Mouse (Mus musculus): ENCODE data around the gene Ankrd1. TPM values are rescaled to one million over a fixed set of nuclear protein-coding genes. Genes with fewer than 3 reads are reported as not detected.

The Ankrd1 gene
- 0.14 and 0.19 TPM in 2 replicates for polyA plus RNA-seq (2015; fragmentation: Nextera tagmentation; extraction: Ambion mirVana)

DNA sequence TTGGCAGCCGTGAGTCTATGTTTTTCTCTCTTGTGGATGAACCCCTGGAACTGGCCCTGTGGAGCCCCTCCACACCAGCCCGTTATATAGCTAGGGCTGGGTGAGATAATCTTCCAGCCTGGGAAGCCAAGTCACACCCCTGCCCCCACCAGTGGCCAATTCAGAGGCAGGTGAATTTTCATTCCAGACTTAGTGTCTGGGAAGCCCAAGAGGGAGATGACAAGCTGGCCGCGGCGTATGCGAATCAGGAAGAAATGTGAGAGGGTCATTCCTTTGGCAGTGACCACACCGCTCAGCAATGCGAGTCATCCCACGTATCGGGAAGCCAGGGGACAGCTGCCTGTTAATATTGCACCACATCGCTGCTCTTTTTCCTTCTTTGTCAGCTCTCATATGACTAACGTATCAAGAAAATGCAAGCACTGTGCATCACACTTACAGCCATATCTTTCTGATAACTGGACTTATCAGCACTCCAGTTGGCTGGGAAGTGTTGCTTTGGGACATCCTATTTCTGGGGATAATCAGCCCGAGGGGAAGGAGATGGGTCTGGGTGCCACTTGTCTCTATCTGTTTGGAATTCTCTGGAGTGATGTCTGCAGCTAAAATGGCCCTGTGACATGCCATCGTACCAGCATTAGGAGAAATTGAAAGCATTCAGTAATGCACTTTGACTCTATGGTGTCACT is at the start of gene Ankrd1:
Gene Ankrd1 (minus strand): TSS at position 317 of the 689 bp plus-strand sequence.
- ATAC-seq (ENCODE audit: low read depth): no peak
- no peaks in the 10 kb centered on the region for H3K9me3 ChIP-seq (replicated peaks; ENCODE audit: control insufficient read depth, low read length)
- no peak within 1 kb of the TSS for H3K4me3 ChIP-seq (ENCODE audit: low read depth, low read length)
- no peak within 1 kb of the TSS for H3K4me2 ChIP-seq (ENCODE audit: low read depth, low read length)
- H3K9ac ChIP-seq (ENCODE audit: low read depth, low read length): no peak within 1 kb of the TSS
- H3K27me3 ChIP-seq (ENCODE audit: control insufficient read depth, insufficient read depth, low read depth, low read length): no peaks in the 10 kb centered on the region
- H3K36me3 ChIP-seq (ENCODE audit: control insufficient read depth, insufficient read depth): no peaks in the 10 kb centered on the region
- no peak within 1 kb of the TSS for H3K27ac ChIP-seq (ENCODE audit: low read length)
- no peaks in the 10 kb centered on the region for H3K4me1 ChIP-seq (ENCODE audit: control insufficient read depth, low read depth, low read length)
- WGBS (ENCODE audit: insufficient replicate concordance): 56% methylated on average over 14 of the region's 14 CpGs

DNA sequence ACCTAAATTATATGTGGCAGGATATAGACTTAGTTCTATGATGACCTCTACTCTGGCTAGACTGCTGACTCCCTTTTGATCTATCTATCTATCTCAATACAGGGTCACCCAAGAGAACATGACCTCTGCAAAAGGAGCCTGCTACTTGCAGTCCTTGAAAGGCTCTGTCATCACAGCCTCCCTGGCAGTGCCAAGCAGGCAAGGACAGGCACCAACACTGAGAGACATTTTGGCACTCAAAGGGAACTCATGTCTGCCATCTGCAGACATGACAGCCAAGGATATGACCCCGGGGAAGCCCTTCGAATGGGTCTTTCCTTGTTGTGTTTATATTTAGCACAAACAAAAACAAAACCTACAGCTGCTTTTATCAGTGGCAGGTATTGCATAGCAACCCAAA is 49.2 kb upstream of the Ankrd1 start:
- 61% methylated on average over 2 of the region's 2 CpGs for WGBS (ENCODE audit: insufficient replicate concordance)
- Histone ChIP-seq H3K27ac (ENCODE audit: low read length) (no peak overlapping the region), H3K27me3 (ENCODE audit: control insufficient read depth, insufficient read depth, low read depth, low read length) (no peaks in the 10 kb centered on the region), H3K4me2 (ENCODE audit: low read depth, low read length) (no peak overlapping the region), H3K9ac (ENCODE audit: low read depth, low read length) (no peak overlapping the region), H3K4me3 (ENCODE audit: low read depth, low read length) (no peak overlapping the region), H3K36me3 (ENCODE audit: control insufficient read depth, insufficient read depth) (no peaks in the 10 kb centered on the region), H3K9me3 (replicated peaks; ENCODE audit: control insufficient read depth, low read length) (no peaks in the 10 kb centered on the region), H3K4me1 (ENCODE audit: control insufficient read depth, low read depth, low read length) (no peaks in the 10 kb centered on the region)
- no peak for ATAC-seq (ENCODE audit: low read depth)

- no peak overlapping the region for H3K27ac ChIP-seq (ENCODE audit: low read length)
- no peak overlapping the region for H3K9ac ChIP-seq (ENCODE audit: low read depth, low read length)
- no peak overlapping the region for H3K4me3 ChIP-seq (ENCODE audit: low read depth, low read length)
- H3K27me3 ChIP-seq (ENCODE audit: control insufficient read depth, insufficient read depth, low read depth, low read length): no peaks in the 10 kb centered on the region
- H3K9me3 ChIP-seq (replicated peaks; ENCODE audit: control insufficient read depth, low read length): no peaks in the 10 kb centered on the region
- no peaks in the 10 kb centered on the region for H3K4me1 ChIP-seq (ENCODE audit: control insufficient read depth, low read depth, low read length)
- no peaks in the 10 kb centered on the region for H3K36me3 ChIP-seq (ENCODE audit: control insufficient read depth, insufficient read depth)
- no peak overlapping the region for H3K4me2 ChIP-seq (ENCODE audit: low read depth, low read length)
- no peak for ATAC-seq (ENCODE audit: low read depth)
- 35% methylated on average over 4 of the region's 4 CpGs for WGBS (ENCODE audit: insufficient replicate concordance)
Measured at GRCm38 (mm10) chr19:36168121-36168520, 48.2 kb upstream of the Ankrd1 start.

DNA sequence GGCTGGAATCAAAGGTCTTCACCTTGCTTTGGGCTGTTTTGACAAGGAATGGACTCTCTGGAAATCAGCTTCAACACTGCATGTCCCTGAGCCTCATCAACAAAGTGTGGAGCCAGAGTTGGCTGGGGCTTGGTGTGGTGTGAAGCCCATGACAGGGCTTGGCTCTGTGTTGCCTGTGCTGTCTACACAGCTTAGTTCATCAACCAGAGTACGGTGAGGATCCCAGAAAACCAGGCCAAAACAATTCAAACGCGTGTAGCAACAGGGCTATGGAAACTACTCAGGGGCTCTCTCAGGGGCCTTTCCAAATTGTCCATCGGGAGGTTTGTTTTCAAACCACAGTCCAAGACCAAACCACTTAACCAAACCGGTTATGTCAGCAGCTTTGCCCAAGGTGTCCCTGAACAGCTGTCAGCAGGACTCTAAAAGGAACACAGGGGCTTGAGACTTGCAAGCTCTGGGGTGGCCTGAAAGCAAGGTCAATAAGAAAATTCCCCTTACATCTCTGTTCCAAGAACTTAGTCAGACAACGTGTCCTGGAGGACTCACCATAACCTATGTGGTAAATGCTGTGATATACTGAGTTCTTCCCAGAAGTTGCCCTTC is 47.5 kb upstream of the Ankrd1 start:
- Histone ChIP-seq H3K36me3 (ENCODE audit: control insufficient read depth, insufficient read depth) (no peaks in the 10 kb centered on the region), H3K4me3 (ENCODE audit: low read depth, low read length) (no peak overlapping the region), H3K4me2 (ENCODE audit: low read depth, low read length) (no peak overlapping the region), H3K9ac (ENCODE audit: low read depth, low read length) (no peak overlapping the region), H3K9me3 (replicated peaks; ENCODE audit: control insufficient read depth, low read length) (no peaks in the 10 kb centered on the region), H3K27me3 (ENCODE audit: control insufficient read depth, insufficient read depth, low read depth, low read length) (no peaks in the 10 kb centered on the region), H3K27ac (ENCODE audit: low read length) (no peak overlapping the region), H3K4me1 (ENCODE audit: control insufficient read depth, low read depth, low read length) (no peaks in the 10 kb centered on the region)
- ATAC-seq (ENCODE audit: low read depth): no peak
- WGBS (ENCODE audit: insufficient replicate concordance): 64% methylated on average over 6 of the region's 6 CpGs

DNA sequence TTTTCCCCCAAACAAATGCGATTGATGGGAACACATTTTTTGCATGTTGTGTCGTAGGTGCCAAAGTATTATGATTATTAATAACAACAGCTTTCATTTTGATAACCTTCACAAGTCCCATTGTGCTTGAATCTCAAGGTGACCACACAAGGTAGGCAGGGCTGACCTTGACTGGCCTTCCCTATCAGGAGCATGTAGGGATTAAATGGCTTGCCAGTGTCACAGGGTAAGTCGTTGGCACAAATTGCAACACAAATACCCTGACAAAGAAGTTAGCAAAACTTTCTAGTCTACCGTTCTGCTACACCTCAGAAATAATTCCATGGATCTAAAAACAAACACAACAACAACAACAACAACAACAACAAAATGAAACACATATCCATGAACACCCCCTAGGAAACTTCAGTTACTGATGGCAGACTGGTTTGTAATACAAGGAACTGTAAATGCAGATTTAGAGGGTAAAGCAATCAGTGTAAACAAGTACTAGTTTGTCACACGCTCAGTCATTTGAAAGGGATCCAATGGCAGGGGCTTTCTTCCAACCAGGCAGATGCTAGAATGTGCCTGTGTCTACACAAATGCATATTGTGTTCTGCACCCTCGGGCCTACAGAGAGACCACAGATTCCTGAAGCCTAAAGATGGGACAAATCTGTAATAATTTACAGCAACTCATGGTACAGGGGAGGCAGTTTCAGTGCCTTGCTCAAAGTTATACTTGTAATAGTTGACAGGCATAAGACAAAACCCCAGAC is 46.7 kb upstream of the Ankrd1 start:
- Histone ChIP-seq H3K9ac (ENCODE audit: low read depth, low read length) (no peak overlapping the region), H3K4me3 (ENCODE audit: low read depth, low read length) (no peak overlapping the region), H3K36me3 (ENCODE audit: control insufficient read depth, insufficient read depth) (no peaks in the 10 kb centered on the region), H3K27ac (ENCODE audit: low read length) (no peak overlapping the region), H3K4me2 (ENCODE audit: low read depth, low read length) (no peak overlapping the region), H3K4me1 (ENCODE audit: control insufficient read depth, low read depth, low read length) (no peaks in the 10 kb centered on the region), H3K27me3 (ENCODE audit: control insufficient read depth, insufficient read depth, low read depth, low read length) (no peaks in the 10 kb centered on the region), H3K9me3 (replicated peaks; ENCODE audit: control insufficient read depth, low read length) (no peaks in the 10 kb centered on the region)
- WGBS (ENCODE audit: insufficient replicate concordance): 66% methylated on average over 6 of the region's 6 CpGs
- no peak for ATAC-seq (ENCODE audit: low read depth)

DNA sequence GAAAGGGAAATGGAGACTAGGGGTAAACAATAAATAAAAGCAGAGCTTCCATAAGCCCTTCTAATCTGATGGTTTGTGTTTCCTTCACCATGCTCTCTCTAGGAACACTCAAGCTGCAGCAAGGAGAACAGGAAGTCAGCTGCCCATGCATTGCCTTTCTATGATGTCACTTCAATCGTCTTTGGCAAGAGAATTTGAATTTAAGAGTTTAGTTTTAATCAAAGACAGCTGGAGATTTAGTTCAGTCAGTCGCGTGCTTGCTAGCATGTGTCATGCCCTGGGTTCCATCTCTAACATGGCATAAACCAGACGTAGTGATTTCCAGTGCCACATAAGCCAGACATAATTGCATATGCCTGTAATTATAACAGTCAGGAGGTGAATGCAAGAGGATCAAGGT is 45.5 kb upstream of the Ankrd1 start:
- Histone ChIP-seq H3K4me1 (ENCODE audit: control insufficient read depth, low read depth, low read length) (no peaks in the 10 kb centered on the region), H3K4me2 (ENCODE audit: low read depth, low read length) (no peak overlapping the region), H3K36me3 (ENCODE audit: control insufficient read depth, insufficient read depth) (no peaks in the 10 kb centered on the region), H3K4me3 (ENCODE audit: low read depth, low read length) (no peak overlapping the region), H3K27ac (ENCODE audit: low read length) (no peak overlapping the region), H3K9me3 (replicated peaks; ENCODE audit: control insufficient read depth, low read length) (no peaks in the 10 kb centered on the region), H3K9ac (ENCODE audit: low read depth, low read length) (no peak overlapping the region), H3K27me3 (ENCODE audit: control insufficient read depth, insufficient read depth, low read depth, low read length) (no peaks in the 10 kb centered on the region)
- WGBS (ENCODE audit: insufficient replicate concordance): 65% methylated on average over 4 of the region's 4 CpGs
- ATAC-seq (ENCODE audit: low read depth): no peak

GRCm38 (mm10) chr19:36150241-36151007 is 30.5 kb upstream of the Ankrd1 start:
- Histone ChIP-seq H3K9me3 (replicated peaks; ENCODE audit: control insufficient read depth, low read length) (no peaks in the 10 kb centered on the region), H3K4me1 (ENCODE audit: control insufficient read depth, low read depth, low read length) (no peaks in the 10 kb centered on the region), H3K36me3 (ENCODE audit: control insufficient read depth, insufficient read depth) (no peaks in the 10 kb centered on the region), H3K4me2 (ENCODE audit: low read depth, low read length) (no peak overlapping the region), H3K9ac (ENCODE audit: low read depth, low read length) (no peak overlapping the region), H3K27me3 (ENCODE audit: control insufficient read depth, insufficient read depth, low read depth, low read length) (no peaks in the 10 kb centered on the region), H3K27ac (ENCODE audit: low read length) (no peak overlapping the region), H3K4me3 (ENCODE audit: low read depth, low read length) (no peak overlapping the region)
- WGBS (ENCODE audit: insufficient replicate concordance): 52% methylated on average over 4 of the region's 4 CpGs
- no peak for ATAC-seq (ENCODE audit: low read depth)

DNA sequence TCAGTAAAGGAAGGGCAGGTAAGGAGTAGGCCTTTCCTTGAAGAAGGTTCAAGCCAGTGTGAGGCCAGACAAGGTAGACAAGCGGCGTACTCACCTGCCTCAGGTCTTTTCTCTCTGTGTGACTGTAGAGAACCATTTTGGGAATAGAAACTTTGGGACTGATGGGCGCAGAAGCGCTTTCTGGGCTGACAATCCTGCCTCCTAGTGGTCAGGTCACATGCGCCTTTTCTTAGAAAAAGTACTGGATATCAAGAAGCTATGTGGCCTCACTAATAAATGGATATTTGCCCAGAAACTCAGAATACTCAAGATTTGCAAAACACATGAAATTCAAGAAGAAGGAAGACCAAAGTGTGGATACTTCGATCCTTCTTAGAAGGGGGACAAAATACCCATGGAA is 28.7 kb upstream of the Ankrd1 start:
- H3K9me3 ChIP-seq (replicated peaks; ENCODE audit: control insufficient read depth, low read length): no peaks in the 10 kb centered on the region
- ATAC-seq (ENCODE audit: low read depth): no peak
- no peak overlapping the region for H3K4me2 ChIP-seq (ENCODE audit: low read depth, low read length)
- no peaks in the 10 kb centered on the region for H3K4me1 ChIP-seq (ENCODE audit: control insufficient read depth, low read depth, low read length)
- H3K9ac ChIP-seq (ENCODE audit: low read depth, low read length): no peak overlapping the region
- H3K4me3 ChIP-seq (ENCODE audit: low read depth, low read length): no peak overlapping the region
- H3K27ac ChIP-seq (ENCODE audit: low read length): no peak overlapping the region
- H3K27me3 ChIP-seq (ENCODE audit: control insufficient read depth, insufficient read depth, low read depth, low read length): no peaks in the 10 kb centered on the region
- 69% methylated on average over 6 of the region's 6 CpGs for WGBS (ENCODE audit: insufficient replicate concordance)
- no peaks in the 10 kb centered on the region for H3K36me3 ChIP-seq (ENCODE audit: control insufficient read depth, insufficient read depth)

Measured in liver, embryonic 16.5 days (tissue).